Mouse (Mus musculus): Measurements from ENCODE around the gene Sox6.

DNA sequence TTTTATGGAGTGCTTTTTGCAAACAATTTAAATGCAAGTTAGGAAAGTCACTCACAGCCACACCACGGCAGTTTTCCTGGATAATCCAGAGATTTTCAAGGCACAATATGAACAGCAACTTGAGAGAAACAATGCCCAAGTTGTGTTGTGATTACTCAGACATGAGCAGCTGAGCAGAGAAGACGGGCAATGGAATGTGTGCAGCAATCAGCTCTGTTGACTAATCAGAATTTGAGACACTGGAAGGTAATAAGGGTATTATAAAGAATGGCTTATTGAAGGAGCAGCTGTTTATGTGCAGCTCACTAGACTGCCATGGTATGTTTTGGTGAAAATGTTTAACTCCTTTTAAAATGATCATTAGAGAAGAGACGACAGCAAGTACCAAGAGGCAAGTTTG lies 287.5 kb downstream of the Sox6 start:
- TF ChIP-seq CTCF (conservative IDR thresholded peaks at IDR 0.05; ENCODE audit: low read length) (no peak), POU5F1 (IDR thresholded peaks at IDR 0.05; ENCODE audit: borderline replicate concordance, low read length) (no peak)
